Mouse (Mus musculus): ENCODE results near the gene Fam98c. TPM values are rescaled to one million over a fixed set of nuclear protein-coding genes. Genes with fewer than 3 reads are reported as not detected.

Gene Fam98c
- total RNA-seq (2012; rRNA removed) (13.8 and 14.5 TPM in 2 replicates), total RNA-seq (2014; rRNA removed) (13.0 and 14.1 TPM in 2 replicates), polyA plus RNA-seq (2012; ENCODE audit: insufficient read length, low read depth) (15.2 and 17.9 TPM in 2 replicates)

- in situ Hi-C loops (cut with MboI; ENCODE audit: low pct_ligation_motif_present, low pct_unique_long_range_greater_than_20kb, low sequenced_read_pairs) (no loop called here), dilution Hi-C loops (cut with MboI; ENCODE audit: extremely low pct_ligation_motif_present, extremely low pct_unique_long_range_greater_than_20kb, low sequenced_read_pairs) (no loop called here)
- no peak for TF ChIP-seq CHD1 (IDR thresholded peaks at IDR 0.05; ENCODE audit: low read depth, low read length)
- no peak for TF ChIP-seq ETS1 (conservative IDR thresholded peaks at IDR 0.05; ENCODE audit: low read depth, low read length)
- no peak for TF ChIP-seq ZKSCAN1 (IDR thresholded peaks at IDR 0.05; ENCODE audit: borderline replicate concordance, low read depth, low read length)
- no peak for TF ChIP-seq IRF4 (IDR thresholded peaks at IDR 0.05; ENCODE audit: low read depth, low read length)
- no peak for TF ChIP-seq RAD21 (IDR thresholded peaks at IDR 0.05; ENCODE audit: low read depth, low read length)
- TF ChIP-seq KAT2A (IDR thresholded peaks at IDR 0.05; ENCODE audit: insufficient replicate concordance, low read length), result no peak
- TF ChIP-seq EP300 (IDR thresholded peaks at IDR 0.05; ENCODE audit: low read length), result no peak
- peak; percentile 38; the same call in 1 of the 2 replicates for TF ChIP-seq NRF1 (IDR thresholded peaks at IDR 0.05; ENCODE audit: low read depth, low read length)
- peak; percentile 60; the same call in 1 of the 2 replicates for TF ChIP-seq CHD2 (IDR thresholded peaks at IDR 0.05; ENCODE audit: low read length)
- TF ChIP-seq ZC3H11A (IDR thresholded peaks at IDR 0.05; ENCODE audit: low read depth, low read length), result no peak
- peak; percentile 59 for TF ChIP-seq ELF1 (IDR thresholded peaks at IDR 0.05; ENCODE audit: low read depth, low read length)
- peak; percentile 73 for TF ChIP-seq POLR2A (IDR thresholded peaks at IDR 0.05; ENCODE audit: low read depth, low read length)
- TF ChIP-seq MXI1 (IDR thresholded peaks at IDR 0.05; ENCODE audit: low read depth, low read length), result peak; percentile 22; the same call in 1 of the 2 replicates
- 0 out of 2 replicates have a peak, but pooled peaks have one; percentile 38 for TF ChIP-seq RCOR1 (conservative IDR thresholded peaks at IDR 0.05; ENCODE audit: low read depth, low read length)
- TF ChIP-seq HCFC1 (IDR thresholded peaks at IDR 0.05; ENCODE audit: low read depth, low read length), result peak; percentile 14; the same call in 1 of the 2 replicates
- 0 out of 2 replicates have a peak, but pooled peaks have one; percentile 29 for TF ChIP-seq MAX (IDR thresholded peaks at IDR 0.05; ENCODE audit: low read length)
- no peak for TF ChIP-seq USF1 (IDR thresholded peaks at IDR 0.05; ENCODE audit: low read depth, low read length)
- no peak for TF ChIP-seq JUN (IDR thresholded peaks at IDR 0.05; ENCODE audit: insufficient read depth, low read depth, low read length)
- TF ChIP-seq MAZ (IDR thresholded peaks at IDR 0.05; ENCODE audit: low read depth, low read length), result 0 out of 2 replicates have a peak, but pooled peaks have one; percentile 45
- TF ChIP-seq NELFE (IDR thresholded peaks at IDR 0.05; ENCODE audit: low read depth, low read length), result peak; percentile 30; the same call in 1 of the 2 replicates
- TF ChIP-seq GABPA (IDR thresholded peaks at IDR 0.05; ENCODE audit: insufficient replicate concordance, low read depth, low read length), result no peak
- no peak for TF ChIP-seq USF2 (conservative IDR thresholded peaks at IDR 0.05; ENCODE audit: low read depth, low read length)
- TF ChIP-seq TCF12 (IDR thresholded peaks at IDR 0.05; ENCODE audit: low read depth, low read length), result 0 out of 2 replicates have a peak, but pooled peaks have one; percentile 27
- peak; percentile 45; the same call in 1 of the 2 replicates for TF ChIP-seq E2F4 (IDR thresholded peaks at IDR 0.05; ENCODE audit: insufficient replicate concordance, low read depth, low read length)
- TF ChIP-seq UBTF (IDR thresholded peaks at IDR 0.05; ENCODE audit: low read depth, low read length), result peak; percentile 79; the same call in 1 of the 2 replicates
- no peak for TF ChIP-seq MAFK (IDR thresholded peaks at IDR 0.05; ENCODE audit: insufficient replicate concordance, low read length)
- TF ChIP-seq ZMIZ1 (IDR thresholded peaks at IDR 0.05; ENCODE audit: low read depth, low read length), result no peak
- peak; percentile 36; the same call in 1 of the 2 replicates for TF ChIP-seq MYC (IDR thresholded peaks at IDR 0.05; ENCODE audit: low read depth, low read length)
- TF ChIP-seq CTCF (conservative IDR thresholded peaks at IDR 0.05 in 1 of 2, IDR thresholded peaks at IDR 0.05 in 1 of 2; ENCODE audit: low read depth in 2 of 2, low read length in 2 of 2), result peak in 1 of 2 experiments; percentile 25; a peak in 2 of 4 replicates
- TF ChIP-seq PAX5 (IDR thresholded peaks at IDR 0.05; ENCODE audit: low read length), result no peak
- peak; percentile 33; the same call in 1 of the 2 replicates for TF ChIP-seq ZNF384 (IDR thresholded peaks at IDR 0.05; ENCODE audit: low read depth, low read length)
- no peak for TF ChIP-seq JUND (conservative IDR thresholded peaks at IDR 0.05; ENCODE audit: low read depth, low read length)
- Histone ChIP-seq H3K9me3 (replicated peaks; ENCODE audit: low read length) (peaks cover 6% of the 10 kb centered on the region), H3K4me2 (ENCODE audit: insufficient read depth, low read depth, poor library complexity, severe bottlenecking) (peak within 1 kb of the TSS; percentile 76), H3K27ac (ENCODE audit: insufficient read depth, low read depth) (peak within 1 kb of the TSS; percentile 32), H3K4me3 (replicated peaks in 1 of 3; ENCODE audit: low read depth in 2 of 3, low read length in 2 of 3, poor library complexity in 1 of 3) (peak within 1 kb of the TSS; percentile 75 to 88 (median 85)), H3K4me1 (ENCODE audit: control insufficient read depth in 1 of 2, insufficient read depth in 2 of 2) (peaks cover 5 to 12% of the 10 kb centered on the region in 2 experiments; a peak in 2 of 4 replicates), H3K79me2 (replicated peaks; ENCODE audit: control insufficient read depth, extremely low read depth, insufficient read depth, poor library complexity, severe bottlenecking) (no peaks in the 10 kb centered on the region), H3K27me3 (replicated peaks) (no peaks in the 10 kb centered on the region), H3K9ac (ENCODE audit: insufficient read depth, low read depth) (peak within 1 kb of the TSS; percentile 61), H3K36me3 (replicated peaks in 1 of 2; ENCODE audit: control insufficient read depth in 1 of 2, insufficient read depth in 1 of 2, low read length in 1 of 2) (peaks cover 4 to 32% of the 10 kb centered on the region in 2 experiments)
- peak; percentile 84 for DNase-seq (ENCODE audit: extremely low read depth)
These were observed at the start of gene Fam98c for GRCm38 (mm10) chr7:29155838-29156782. Gene Fam98c, minus strand, starts transcription at chr7:29156234.

Data from CH12.LX (cell line).